Mouse (Mus musculus) brain, embryonic 14.5 days (tissue): ENCODE measurements around the gene Gpr152.

Experiments
- CTCF ChIP-seq: fragments of 200-500 bp; IDR thresholded peaks from 2 replicates; pipeline ENCODE4 v1.5.1; 2012; ENCODE audit warnings: inconsistent platforms, mild to moderate bottlenecking, moderate library complexity, borderline replicate concordance; ENCODE audit not compliant: insufficient read depth, insufficient read length; ENCODE audit errors: extremely low read depth
- POLR2A ChIP-seq: fragments of 200-500 bp; IDR thresholded peaks from 2 replicates; pipeline ENCODE4 v1.6.1; 2012; ENCODE audit warnings: mild to moderate bottlenecking, inconsistent platforms, borderline replicate concordance; ENCODE audit not compliant: poor library complexity, insufficient read depth, insufficient read length, severe bottlenecking; ENCODE audit errors: extremely low read depth

GRCm38 (mm10) chr19:4117006-4117405 is 22.6 kb upstream of the Gpr152 start:
- TF ChIP-seq POLR2A, result no peak
- no peak for TF ChIP-seq CTCF
